Mouse (Mus musculus) retina, postnatal 7 days (tissue): Measurements from ENCODE around the gene Lmf2.

Experiments used
- DNase-seq: peaks from one replicate; pipeline ENCODE4 v3.0.0-alpha.2; 2012; ENCODE audit warnings: low read depth, low spot score

Gene Lmf2

DNA sequence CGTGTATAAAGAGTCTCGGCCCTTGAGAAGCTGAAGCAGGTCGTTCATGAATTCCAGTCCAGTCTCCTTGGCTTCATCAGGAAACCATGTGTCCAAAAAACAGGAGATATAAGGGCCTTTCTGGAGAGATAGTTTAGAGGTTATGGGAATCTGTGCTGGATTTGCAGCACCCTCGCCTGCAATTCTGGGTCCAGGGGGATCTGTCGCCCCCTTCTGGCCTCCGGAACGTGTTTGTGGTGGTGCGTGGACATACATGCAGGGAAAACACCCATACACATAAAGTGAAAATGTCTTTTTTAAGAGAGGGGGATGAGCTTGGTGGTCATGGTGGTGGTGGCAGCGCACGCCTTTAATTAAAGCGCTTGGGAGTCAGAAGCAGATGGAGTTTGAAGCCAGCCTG, 39.3 kb downstream of the Lmf2 start:
- DNase-seq = no peak

DNA sequence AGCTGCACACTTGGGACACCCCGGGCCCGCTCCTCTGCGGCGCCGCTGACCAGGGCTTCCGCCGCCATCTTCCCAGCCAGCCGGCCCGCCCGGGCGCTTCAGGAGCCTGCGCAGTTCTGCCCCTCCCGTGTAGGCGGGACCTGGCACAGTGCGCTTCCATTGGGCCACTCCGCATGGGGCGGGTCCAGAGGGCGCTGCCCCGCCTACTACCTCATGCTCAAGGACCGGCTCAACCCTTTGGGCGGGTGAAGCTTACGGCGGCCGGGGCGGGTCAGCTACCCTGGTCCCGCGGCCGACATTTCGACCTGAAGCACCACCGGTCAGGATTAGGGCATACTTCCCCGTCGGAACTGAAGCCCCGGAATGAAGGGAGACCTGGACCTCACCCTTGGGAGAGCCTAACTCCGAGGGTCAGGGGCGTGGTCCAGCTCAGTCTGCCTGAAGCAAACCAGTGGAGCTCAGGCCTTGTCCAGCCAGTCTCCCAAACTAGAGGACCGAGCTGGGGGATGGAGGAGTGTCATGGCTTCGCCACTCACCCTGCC, 40.2 kb downstream of the Lmf2 start, which contains the start of gene Sbf1:
Sbf1 (minus strand) TSS at position 122 of the 542 bp plus-strand sequence.
- peak; percentile 94 for DNase-seq

DNA sequence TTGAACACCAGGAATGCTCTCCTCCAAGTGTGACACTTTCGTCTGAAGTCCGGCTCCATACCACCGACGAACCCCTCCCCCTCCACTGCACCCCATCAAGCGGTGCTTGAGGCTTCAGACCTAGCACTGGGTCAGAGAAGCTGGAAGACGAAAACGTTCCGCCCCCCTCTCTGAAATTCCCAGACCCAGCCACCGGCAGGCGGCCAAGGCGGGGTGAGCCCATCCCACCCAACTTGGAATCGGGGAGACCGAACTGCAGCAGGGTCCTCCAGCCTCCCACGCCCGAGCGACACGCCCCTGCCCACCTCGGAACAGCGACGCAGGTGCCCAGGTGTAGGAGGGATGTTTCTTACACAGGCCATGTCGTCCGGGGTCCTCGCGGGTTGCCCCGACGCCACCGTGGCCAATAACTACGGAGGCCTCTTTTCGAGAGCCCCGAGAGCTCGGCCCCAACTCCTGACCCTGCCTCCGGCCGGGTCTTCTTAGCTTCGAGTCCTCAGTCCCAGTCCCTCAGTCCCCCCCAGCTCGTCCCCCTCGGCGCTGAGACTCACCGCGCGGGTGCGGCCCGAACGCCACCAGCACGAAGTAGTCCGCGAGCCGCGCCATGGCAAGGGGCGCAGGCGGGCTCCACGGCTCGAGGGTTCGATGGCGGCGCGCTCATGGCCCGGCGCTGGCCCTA, 40.8 kb downstream of the Lmf2 start:
- peak; percentile 6 for DNase-seq

DNA sequence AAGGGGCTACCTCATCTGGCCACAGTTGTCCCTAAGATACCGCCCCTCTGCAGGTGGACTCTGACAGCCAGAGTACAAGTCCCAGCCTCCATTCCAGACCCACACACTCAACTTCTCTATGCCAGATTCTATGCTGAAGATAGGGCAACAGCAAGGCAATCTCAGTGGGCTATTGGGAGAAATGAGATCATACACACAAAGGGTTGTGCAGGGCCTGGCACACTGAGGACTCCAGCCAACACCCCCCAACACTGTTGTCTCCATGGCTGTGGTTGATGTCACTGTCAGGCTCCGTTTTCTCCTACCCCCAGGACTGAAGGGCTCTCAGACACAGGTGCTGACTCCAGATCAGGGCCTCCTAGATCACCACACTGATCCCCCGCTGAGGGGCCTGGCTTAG, 41.4 kb downstream of the Lmf2 start:
- no peak for DNase-seq

DNA sequence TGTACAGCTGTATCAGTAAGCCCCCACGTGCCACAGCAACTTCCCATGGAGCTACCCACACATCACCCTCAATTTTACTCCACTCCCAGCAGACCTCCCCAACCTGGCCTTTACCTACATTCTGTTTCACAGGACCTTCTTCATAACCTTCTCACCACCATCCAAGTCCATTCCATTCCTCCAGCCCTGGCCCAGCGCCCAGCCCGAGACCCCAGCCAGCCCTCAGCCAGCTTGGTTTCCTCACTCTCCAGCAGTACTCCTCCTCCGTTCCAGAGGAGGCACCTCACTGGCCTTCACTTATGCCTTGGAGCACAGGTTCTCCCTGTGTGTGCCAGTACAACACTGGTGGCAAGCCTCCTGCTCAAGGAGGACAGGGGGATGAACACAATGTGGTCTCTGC, 42.1 kb downstream of the Lmf2 start:
- no peak for DNase-seq

DNA sequence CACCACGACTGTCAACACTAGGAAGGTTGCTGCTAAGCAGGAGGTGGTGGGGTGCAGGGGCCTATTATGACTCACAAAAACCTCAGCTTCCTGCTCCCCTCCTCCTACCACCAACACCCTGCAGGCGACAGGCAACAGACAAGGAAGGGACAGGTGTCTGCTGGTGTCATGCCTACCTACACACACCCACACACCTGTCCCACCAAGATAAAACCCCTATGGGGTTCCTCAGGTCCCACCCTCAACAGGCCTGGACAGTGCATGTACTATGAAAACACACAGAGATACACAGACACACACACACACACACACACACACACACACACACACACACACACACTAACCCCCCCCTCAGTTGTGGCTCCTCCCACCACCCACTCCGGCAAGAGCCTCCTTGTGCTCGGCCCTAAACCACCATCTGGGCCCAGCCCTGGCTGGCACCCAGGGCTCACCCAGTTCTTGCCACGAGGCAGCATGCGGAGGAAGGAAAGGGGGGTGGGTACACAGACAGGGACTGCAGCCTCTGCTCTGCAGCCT, 45.4 kb downstream of the Lmf2 start:
- DNase-seq = no peak

DNA sequence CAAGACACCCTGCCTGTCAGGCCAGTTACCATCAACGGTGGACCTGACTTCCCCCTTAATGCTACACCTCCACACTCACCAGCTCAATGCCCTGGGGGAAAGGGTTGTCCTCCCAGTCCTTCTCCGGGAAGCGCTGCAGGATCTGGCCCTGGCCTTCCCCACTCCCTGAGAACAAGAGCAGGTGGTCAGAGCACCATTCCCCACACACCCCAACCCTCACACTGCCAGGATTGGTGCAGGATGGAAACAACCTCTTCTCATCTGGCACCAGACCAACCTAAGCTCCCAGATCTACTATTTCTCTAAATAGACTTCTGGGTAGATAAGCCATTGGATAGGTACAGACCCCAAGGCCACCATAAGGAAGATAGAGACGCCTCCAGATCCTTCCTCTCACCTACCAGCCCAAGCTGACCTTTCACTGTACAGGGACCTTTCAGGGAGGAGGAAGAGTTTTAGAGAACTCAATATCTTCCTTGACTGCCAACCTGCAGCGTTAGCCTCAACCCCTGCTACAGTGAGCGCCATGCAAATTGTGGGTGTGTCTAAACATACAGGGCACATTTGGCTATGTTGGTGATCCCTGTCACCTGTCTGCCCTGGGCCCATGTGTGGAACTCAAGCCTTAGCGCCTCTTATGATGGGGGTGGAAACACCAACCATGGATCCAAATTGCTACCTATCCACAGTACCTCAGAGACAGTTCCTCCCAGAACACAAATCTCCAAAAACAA, 46.9 kb downstream of the Lmf2 start:
- DNase-seq = no peak

DNA sequence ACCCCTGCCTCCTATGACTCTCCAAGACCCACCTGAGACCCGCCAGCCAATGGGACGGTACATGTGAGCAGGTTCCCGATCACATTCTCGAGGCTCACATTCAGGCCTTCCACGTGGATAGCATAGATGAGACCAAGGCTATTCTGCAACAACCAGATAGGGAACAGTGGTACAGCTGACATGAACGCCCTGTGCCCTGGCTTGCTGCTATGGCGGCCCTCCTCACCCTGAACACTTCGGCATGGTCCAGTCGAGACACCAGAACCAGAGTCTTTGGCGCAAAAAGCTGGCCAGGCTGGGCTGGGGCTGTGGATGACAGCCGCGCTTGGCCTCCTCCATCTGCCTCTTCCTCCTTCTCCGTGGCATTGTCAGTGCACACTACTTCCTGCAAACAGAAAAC, 48.0 kb downstream of the Lmf2 start:
- DNase-seq = no peak

DNA sequence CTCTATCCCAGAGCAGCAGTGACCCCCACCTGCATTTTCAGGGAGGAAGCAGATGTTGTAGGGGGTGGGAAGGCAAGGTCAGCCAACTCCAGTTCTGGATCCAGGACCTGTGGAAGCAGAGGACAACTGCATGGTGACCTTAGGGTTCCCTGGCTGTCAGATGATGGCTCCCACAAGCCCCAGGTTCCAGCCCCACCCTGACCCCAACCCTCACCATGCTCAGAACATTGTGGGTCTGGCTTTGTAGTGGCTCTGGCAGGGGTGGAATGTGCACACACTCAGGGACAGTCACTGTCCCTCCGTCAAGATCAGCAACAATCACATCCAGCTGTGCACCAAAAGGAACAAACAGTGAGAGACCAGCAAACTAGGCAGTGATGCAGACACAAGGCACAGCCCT, 49.5 kb downstream of the Lmf2 start:
- DNase-seq = no peak
